In genomic region chr8:72683010-72683521, GRCm38 (mm10) we compare ENCODE assay signal across 13 mouse cellular contexts. TPM values are rescaled to one million over a fixed set of nuclear protein-coding genes. Genes with fewer than 3 reads are reported as not detected.
DNase-seq lines count a peak whose midpoint lies in the region; ATAC-seq and TF ChIP-seq lines count a peak whose summit lies in the region.
"Had no signal": no experiment of that assay in that cellular context is flagged by ENCODE, and none has a peak within 500 bp of the region (broad histone marks: within the 10 kb centered on the region; RNA-seq: fewer than 3 reads in every experiment).

No protein-coding gene starts in this region.

- peak; percentile 89 for ATAC-seq in intestine, embryonic 14.5 days (replicated peaks; ENCODE audit: low FRiP score, low TSS enrichment, low read depth)
- peak; percentile 80 for ATAC-seq in stomach, postnatal 0 days (ENCODE audit: low FRiP score, low TSS enrichment)
- ATAC-seq: activated CD4-positive, CD25-positive, alpha-beta regulatory T cell, adult 4 months had no signal

- peak overlapping the region; percentile 7; the same call in 1 of the 2 replicates for H3K27ac ChIP-seq in intestine, embryonic 14.5 days (ENCODE audit: low read depth)
- H3K27ac ChIP-seq in stomach, postnatal 0 days (replicated peaks) = no peak overlapping the region
- H3K27ac ChIP-seq: embryonic facial prominence, embryonic 15.5 days; neural tube, embryonic 13.5 days had no signal

- TF ChIP-seq CTCF in stomach, postnatal 0 days (IDR thresholded peaks at IDR 0.05; ENCODE audit: low read depth) = no peak

- no peak overlapping the region for H3K9ac ChIP-seq in intestine, embryonic 14.5 days (ENCODE audit: low read length)
- H3K9ac ChIP-seq in stomach, postnatal 0 days (ENCODE audit: low read length) = no peak overlapping the region
- H3K9ac ChIP-seq: embryonic facial prominence, embryonic 15.5 days; neural tube, embryonic 13.5 days had no signal

- H3K27me3 ChIP-seq in intestine, embryonic 14.5 days (replicated peaks; ENCODE audit: control insufficient read depth, insufficient read depth, low read length) = no peaks in the 10 kb centered on the region
- no peaks in the 10 kb centered on the region for H3K27me3 ChIP-seq in stomach, postnatal 0 days (ENCODE audit: control insufficient read depth, insufficient read depth, low read length)
- H3K27me3 ChIP-seq: embryonic facial prominence, embryonic 15.5 days; neural tube, embryonic 13.5 days had no signal

- H3K36me3 ChIP-seq in intestine, embryonic 14.5 days (ENCODE audit: control insufficient read depth, insufficient read depth, low read length) = no peaks in the 10 kb centered on the region
- no peaks in the 10 kb centered on the region for H3K36me3 ChIP-seq in stomach, postnatal 0 days (ENCODE audit: control insufficient read depth, insufficient read depth, low read length)
- H3K36me3 ChIP-seq: embryonic facial prominence, embryonic 15.5 days; neural tube, embryonic 13.5 days had no signal

- H3K9me3 ChIP-seq in intestine, embryonic 14.5 days (ENCODE audit: control insufficient read depth, low read length) = no peaks in the 10 kb centered on the region
- no peaks in the 10 kb centered on the region for H3K9me3 ChIP-seq in stomach, postnatal 0 days (ENCODE audit: control insufficient read depth, low read length)
- H3K9me3 ChIP-seq: embryonic facial prominence, embryonic 15.5 days; neural tube, embryonic 13.5 days had no signal

- no peak for TF ChIP-seq EP300 in stomach, postnatal 0 days (optimal IDR thresholded peaks at IDR 0.05)

- H3K4me1 ChIP-seq in intestine, embryonic 14.5 days (replicated peaks; ENCODE audit: control insufficient read depth, insufficient read depth, low read length) = no peaks in the 10 kb centered on the region
- no peaks in the 10 kb centered on the region for H3K4me1 ChIP-seq in stomach, postnatal 0 days (replicated peaks; ENCODE audit: control insufficient read depth, insufficient read depth)
- H3K4me1 ChIP-seq: embryonic facial prominence, embryonic 15.5 days; neural tube, embryonic 13.5 days had no signal

- H3K4me3 ChIP-seq in intestine, embryonic 14.5 days (ENCODE audit: low read depth, low read length) = no peak overlapping the region
- no peak overlapping the region for H3K4me3 ChIP-seq in stomach, postnatal 0 days (ENCODE audit: low read depth, low read length)
- H3K4me3 ChIP-seq: embryonic facial prominence, embryonic 15.5 days; neural tube, embryonic 13.5 days had no signal

- WGBS in intestine, embryonic 14.5 days = 39% methylated on average over 2 of the region's 2 CpGs
- WGBS in stomach, postnatal 0 days = 32% methylated on average over 2 of the region's 2 CpGs

- DNase-seq in embryo, embryonic 10 days (ENCODE audit: low spot score) = peak; percentile 8
- no peak for DNase-seq in embryo, embryonic 9.5 days (ENCODE audit: extremely low spot score)
- DNase-seq in retina, postnatal 1 day = peak; percentile 6
- no peak for DNase-seq in retina, embryonic 14.5 days (ENCODE audit: low spot score)
- DNase-seq in intestine, embryonic 14.5 days (ENCODE audit: low spot score) = peak; percentile 51
- peak; percentile 21 for DNase-seq in stomach, postnatal 0 days (ENCODE audit: low spot score)
- DNase-seq in adipocyte (ENCODE audit: low spot score) = no peak
- no peak for DNase-seq in urinary bladder, postnatal 10 days (ENCODE audit: low spot score)
- DNase-seq: heart, postnatal 10 days; kidney, postnatal 10 days had no signal

- H3K4me2 ChIP-seq in intestine, embryonic 14.5 days (ENCODE audit: low read length) = no peak overlapping the region
- no peak overlapping the region for H3K4me2 ChIP-seq in stomach, postnatal 0 days (replicated peaks; ENCODE audit: low read depth)
- H3K4me2 ChIP-seq: embryonic facial prominence, embryonic 15.5 days; neural tube, embryonic 13.5 days had no signal

RNA-seq across cellular contexts. Expression of gene Nwd1, which starts 36.6 kb away (rescaled TPM):
- 0.03 and 0.05 TPM in 2 replicates for polyA plus RNA-seq in intestine, embryonic 14.5 days (2014; fragmentation: Nextera tagmentation; extraction: Ambion mirVana)
- 0.02 and 0.15 TPM in 2 replicates for polyA plus RNA-seq in stomach, postnatal 0 days (2015; fragmentation: Nextera tagmentation; extraction: Ambion mirVana)
- polyA plus RNA-seq: activated CD4-positive, CD25-positive, alpha-beta regulatory T cell, adult 4 months had no signal

RNA-seq across cellular contexts. Expression of gene Sin3b, which starts 40.0 kb away (rescaled TPM):
- polyA plus RNA-seq in intestine, embryonic 14.5 days (2014; fragmentation: Nextera tagmentation; extraction: Ambion mirVana) = 175 and 191 TPM in 2 replicates
- 188 and 197 TPM in 2 replicates for polyA plus RNA-seq in stomach, postnatal 0 days (2015; fragmentation: Nextera tagmentation; extraction: Ambion mirVana)

Comparison
In these comparisons a context has a peak if more than half of its experiments do, and no peak if none do; other contexts are left out.
1. DNase-seq: peak in embryo, embryonic 10 days (single experiment), retina, postnatal 1 day (single experiment), intestine, embryonic 14.5 days (single experiment) and stomach, postnatal 0 days (single experiment); none in embryo, embryonic 9.5 days (single experiment), retina, embryonic 14.5 days (single experiment), adipocyte (single experiment) and urinary bladder, postnatal 10 days (single experiment).